Mouse (Mus musculus) adrenal gland, adult (tissue): ENCODE measurements at regions not wholly inside any gene's neighbourhood (a gene's known extent, or its start where the extent isn't known, plus 50 kb on each side); places are given as distances from the start of the nearest gene placed in this dataset.
A peak's percentile ranks its signal among the peaks of the same experiment; 100 is the strongest.

Experiments
- DNase-seq, 2 experiments: peaks; one replicate each; pipeline ENCODE4 v3.0.0; 2022 to 2023; ENCODE audit warnings: low spot score in 1 of 2; ENCODE audit not compliant: inconsistent age in 2 of 2

GRCm38 (mm10) chr11:56166849-56167248 lies 126.0 kb upstream of the Nmur2 start:
- DNase-seq: no peak

- no peak for DNase-seq
Measured at GRCm38 (mm10) chr11:56165759-56166158, 124.9 kb upstream of the Nmur2 start.

GRCm38 (mm10) chr11:56160286-56160685 lies 119.5 kb upstream of the Nmur2 start:
- DNase-seq: no peak

- peak; percentile 60 to 66 for DNase-seq
Measured at GRCm38 (mm10) chr11:56159412-56160074, 118.7 kb upstream of the Nmur2 start.

- no peak for DNase-seq
Measured at GRCm38 (mm10) chr11:56150825-56151342, 110.1 kb upstream of the Nmur2 start.

- DNase-seq: no peak
Measured at GRCm38 (mm10) chr11:56149752-56150151, 108.9 kb upstream of the Nmur2 start.

- no peak for DNase-seq
Measured at GRCm38 (mm10) chr11:56148956-56149355, 108.1 kb upstream of the Nmur2 start.

- DNase-seq: no peak
Measured at GRCm38 (mm10) chr11:56146708-56147107, 105.9 kb upstream of the Nmur2 start.

- peak; percentile 15 to 74 for DNase-seq
Measured at GRCm38 (mm10) chr11:56131339-56131823, 90.6 kb upstream of the Nmur2 start.

GRCm38 (mm10) chr11:56116553-56117232 lies 75.9 kb upstream of the Nmur2 start:
- DNase-seq: peak; percentile 5 to 67

- DNase-seq: peak; percentile 63 to 90
Measured at GRCm38 (mm10) chr11:56107929-56108328, 67.1 kb upstream of the Nmur2 start.

- DNase-seq: peak; percentile 22 to 78
Measured at GRCm38 (mm10) chr11:56105632-56106031, 64.8 kb upstream of the Nmur2 start.

- DNase-seq: no peak
Measured at GRCm38 (mm10) chr11:56092891-56093290, 52.1 kb upstream of the Nmur2 start.
